Mouse (Mus musculus): ENCODE measurements around the gene Smim24. TPM values are rescaled to one million over a fixed set of nuclear protein-coding genes. Genes with fewer than 3 reads are reported as not detected.

The Smim24 gene
- polyA plus RNA-seq, 1 experiment: 5.3 TPM

GRCm38 (mm10) chr10:81367207-81367495 lies 25.7 kb upstream of the Smim24 start:
- Histone ChIP-seq H3K4me1 (ENCODE audit: control insufficient read depth, insufficient read depth, low read length) (peaks cover 7% of the 10 kb centered on the region), H3K36me3 (ENCODE audit: control insufficient read depth, insufficient read depth, low read length, poor library complexity, severe bottlenecking) (peaks cover 18% of the 10 kb centered on the region), H3K9ac (ENCODE audit: low read depth, poor library complexity, severe bottlenecking) (no peak overlapping the region), H3K4me3 (ENCODE audit: low read depth, low read length) (no peak overlapping the region), H3K9me3 (replicated peaks; ENCODE audit: control insufficient read depth, insufficient read depth, low read length, poor library complexity, severe bottlenecking) (no peaks in the 10 kb centered on the region), H3K27ac (ENCODE audit: insufficient read depth, low read length) (no peak overlapping the region), H3K27me3 (ENCODE audit: control insufficient read depth, insufficient read depth, low read length, poor library complexity, severe bottlenecking) (no peaks in the 10 kb centered on the region)
- TF ChIP-seq EP300 (IDR thresholded peaks at IDR 0.05; ENCODE audit: insufficient read depth, low read depth, low read length) (no peak), POLR2A (IDR thresholded peaks at IDR 0.05; ENCODE audit: insufficient read depth, low read length) (no peak), CTCF (IDR thresholded peaks at IDR 0.05; ENCODE audit: low read depth, low read length) (no peak)

- Histone ChIP-seq H3K4me3 (ENCODE audit: low read depth, low read length) (no peak overlapping the region), H3K27me3 (ENCODE audit: control insufficient read depth, insufficient read depth, low read length, poor library complexity, severe bottlenecking) (no peaks in the 10 kb centered on the region), H3K9ac (ENCODE audit: low read depth, poor library complexity, severe bottlenecking) (no peak overlapping the region), H3K4me1 (ENCODE audit: control insufficient read depth, insufficient read depth, low read length) (no peaks in the 10 kb centered on the region), H3K27ac (ENCODE audit: insufficient read depth, low read length) (no peak overlapping the region), H3K36me3 (ENCODE audit: control insufficient read depth, insufficient read depth, low read length, poor library complexity, severe bottlenecking) (peaks cover 2% of the 10 kb centered on the region; the same call in 1 of the 2 replicates), H3K9me3 (replicated peaks; ENCODE audit: control insufficient read depth, insufficient read depth, low read length, poor library complexity, severe bottlenecking) (no peaks in the 10 kb centered on the region)
- TF ChIP-seq EP300 (IDR thresholded peaks at IDR 0.05; ENCODE audit: insufficient read depth, low read depth, low read length): no peak
- no peak for TF ChIP-seq POLR2A (IDR thresholded peaks at IDR 0.05; ENCODE audit: insufficient read depth, low read length)
- TF ChIP-seq CTCF (IDR thresholded peaks at IDR 0.05; ENCODE audit: low read depth, low read length): no peak
Observed at GRCm38 (mm10) chr10:81375322-81375721, 17.5 kb upstream of the Smim24 start.

- TF ChIP-seq POLR2A (IDR thresholded peaks at IDR 0.05; ENCODE audit: insufficient read depth, low read length) (no peak), CTCF (IDR thresholded peaks at IDR 0.05; ENCODE audit: low read depth, low read length) (peak; percentile 57)
- Histone ChIP-seq H3K27ac (ENCODE audit: insufficient read depth, low read length) (peak overlapping the region; percentile 29; the same call in 1 of the 2 replicates), H3K4me1 (ENCODE audit: control insufficient read depth, insufficient read depth, low read length) (no peaks in the 10 kb centered on the region), H3K36me3 (ENCODE audit: control insufficient read depth, insufficient read depth, low read length, poor library complexity, severe bottlenecking) (no peaks in the 10 kb centered on the region), H3K4me3 (ENCODE audit: low read depth, low read length) (peak overlapping the region; percentile 97), H3K27me3 (ENCODE audit: control insufficient read depth, insufficient read depth, low read length, poor library complexity, severe bottlenecking) (no peaks in the 10 kb centered on the region), H3K9ac (ENCODE audit: low read depth, poor library complexity, severe bottlenecking) (peak overlapping the region; percentile 93; the same call in 1 of the 2 replicates), H3K9me3 (replicated peaks; ENCODE audit: control insufficient read depth, insufficient read depth, low read length, poor library complexity, severe bottlenecking) (no peaks in the 10 kb centered on the region)
Observed at GRCm38 (mm10) chr10:81376561-81377361, 16.1 kb upstream of the Smim24 start.

- H3K27me3 ChIP-seq (ENCODE audit: control insufficient read depth, insufficient read depth, low read length, poor library complexity, severe bottlenecking): no peaks in the 10 kb centered on the region
- H3K9me3 ChIP-seq (replicated peaks; ENCODE audit: control insufficient read depth, insufficient read depth, low read length, poor library complexity, severe bottlenecking): no peaks in the 10 kb centered on the region
- peak overlapping the region; percentile 97 for H3K4me3 ChIP-seq (ENCODE audit: low read depth, low read length)
- peak overlapping the region; percentile 93 for H3K9ac ChIP-seq (ENCODE audit: low read depth, poor library complexity, severe bottlenecking)
- TF ChIP-seq EP300 (IDR thresholded peaks at IDR 0.05; ENCODE audit: insufficient read depth, low read depth, low read length) (no peak), CTCF (IDR thresholded peaks at IDR 0.05; ENCODE audit: low read depth, low read length) (no peak), POLR2A (IDR thresholded peaks at IDR 0.05; ENCODE audit: insufficient read depth, low read length) (no peak)
- no peaks in the 10 kb centered on the region for H3K36me3 ChIP-seq (ENCODE audit: control insufficient read depth, insufficient read depth, low read length, poor library complexity, severe bottlenecking)
- H3K4me1 ChIP-seq (ENCODE audit: control insufficient read depth, insufficient read depth, low read length): no peaks in the 10 kb centered on the region
- H3K27ac ChIP-seq (ENCODE audit: insufficient read depth, low read length): 0 out of 2 replicates have a peak overlapping the region, but pooled peaks have one; percentile 29
Observed at GRCm38 (mm10) chr10:81377362-81377664, 15.5 kb upstream of the Smim24 start.

GRCm38 (mm10) chr10:81377793-81378552 lies 14.9 kb upstream of the Smim24 start, which contains the start of gene Fzr1:
Fzr1 (minus strand) TSS chr10:81378516.
- Histone ChIP-seq H3K27me3 (ENCODE audit: control insufficient read depth, insufficient read depth, low read length, poor library complexity, severe bottlenecking) (no peaks in the 10 kb centered on the region), H3K9ac (ENCODE audit: low read depth, poor library complexity, severe bottlenecking) (peak within 1 kb of the TSS; percentile 93), H3K4me1 (ENCODE audit: control insufficient read depth, insufficient read depth, low read length) (no peaks in the 10 kb centered on the region), H3K9me3 (replicated peaks; ENCODE audit: control insufficient read depth, insufficient read depth, low read length, poor library complexity, severe bottlenecking) (no peaks in the 10 kb centered on the region), H3K36me3 (ENCODE audit: control insufficient read depth, insufficient read depth, low read length, poor library complexity, severe bottlenecking) (no peaks in the 10 kb centered on the region), H3K4me3 (ENCODE audit: low read depth, low read length) (peak within 1 kb of the TSS; percentile 97), H3K27ac (ENCODE audit: insufficient read depth, low read length) (peak within 1 kb of the TSS; percentile 58)
- no peak for TF ChIP-seq POLR2A (IDR thresholded peaks at IDR 0.05; ENCODE audit: insufficient read depth, low read length)

GRCm38 (mm10) chr10:81378553-81379182 lies 14.2 kb upstream of the Smim24 start:
- Histone ChIP-seq H3K27me3 (ENCODE audit: control insufficient read depth, insufficient read depth, low read length, poor library complexity, severe bottlenecking) (no peaks in the 10 kb centered on the region), H3K9ac (ENCODE audit: low read depth, poor library complexity, severe bottlenecking) (peak overlapping the region; percentile 74), H3K27ac (ENCODE audit: insufficient read depth, low read length) (peak overlapping the region; percentile 58), H3K36me3 (ENCODE audit: control insufficient read depth, insufficient read depth, low read length, poor library complexity, severe bottlenecking) (no peaks in the 10 kb centered on the region), H3K4me1 (ENCODE audit: control insufficient read depth, insufficient read depth, low read length) (no peaks in the 10 kb centered on the region), H3K4me3 (ENCODE audit: low read depth, low read length) (peak overlapping the region; percentile 97), H3K9me3 (replicated peaks; ENCODE audit: control insufficient read depth, insufficient read depth, low read length, poor library complexity, severe bottlenecking) (no peaks in the 10 kb centered on the region)
- TF ChIP-seq CTCF (IDR thresholded peaks at IDR 0.05; ENCODE audit: low read depth, low read length): no peak
- TF ChIP-seq POLR2A (IDR thresholded peaks at IDR 0.05; ENCODE audit: insufficient read depth, low read length): no peak
- no peak for TF ChIP-seq EP300 (IDR thresholded peaks at IDR 0.05; ENCODE audit: insufficient read depth, low read depth, low read length)

All from ES-Bruce4 (cell line).